In genomic region chr3:130860315-130860714, GRCm38 (mm10) we compare ENCODE assay signal across 16 mouse cellular contexts.
DNase-seq lines count a peak whose midpoint lies in the region; ATAC-seq and TF ChIP-seq lines count a peak whose summit lies in the region.
"Had no signal": no experiment of that assay in that cellular context is flagged by ENCODE, and none has a peak within 500 bp of the region (broad histone marks: within the 10 kb centered on the region; RNA-seq: fewer than 3 reads in every experiment).

No protein-coding gene starts in this region.

- peak; percentile 92 for ATAC-seq in lung, embryonic 14.5 days (ENCODE audit: insufficient read depth)
- peak; percentile 56 for ATAC-seq in lung, postnatal 0 days
- ATAC-seq in forebrain, embryonic 16.5 days: no peak
- no peak for ATAC-seq in midbrain, embryonic 14.5 days (ENCODE audit: low FRiP score, low TSS enrichment)
- ATAC-seq: forebrain, embryonic 13.5 days had no signal

- no peak overlapping the region for H3K4me2 ChIP-seq in lung, embryonic 14.5 days
- no peak overlapping the region for H3K4me2 ChIP-seq in lung, postnatal 0 days (replicated peaks; ENCODE audit: low read depth, low read length)
- H3K4me2 ChIP-seq in forebrain, embryonic 16.5 days (ENCODE audit: low read length): no peak overlapping the region
- no peak overlapping the region for H3K4me2 ChIP-seq in midbrain, embryonic 14.5 days (ENCODE audit: low read length)
- H3K4me2 ChIP-seq: embryonic facial prominence, embryonic 13.5 days; forebrain, embryonic 13.5 days; heart, embryonic 12.5 days; hindbrain, embryonic 14.5 days had no signal

- H3K36me3 ChIP-seq in lung, embryonic 14.5 days (ENCODE audit: insufficient read depth): no peaks in the 10 kb centered on the region
- H3K36me3 ChIP-seq in lung, postnatal 0 days (ENCODE audit: insufficient read depth, low read length): no peaks in the 10 kb centered on the region
- no peaks in the 10 kb centered on the region for H3K36me3 ChIP-seq in forebrain, embryonic 16.5 days (ENCODE audit: control insufficient read depth, insufficient read depth)
- H3K36me3 ChIP-seq in midbrain, embryonic 14.5 days (ENCODE audit: control insufficient read depth, insufficient read depth, low read length): no peaks in the 10 kb centered on the region
- H3K36me3 ChIP-seq: embryonic facial prominence, embryonic 13.5 days; heart, embryonic 12.5 days; hindbrain, embryonic 10.5 days had no signal

- no peak overlapping the region for H3K27ac ChIP-seq in lung, embryonic 14.5 days (ENCODE audit: low read depth)
- H3K27ac ChIP-seq in lung, postnatal 0 days (ENCODE audit: low read length): no peak overlapping the region
- H3K27ac ChIP-seq in forebrain, embryonic 16.5 days (ENCODE audit: low read length): no peak overlapping the region
- H3K27ac ChIP-seq in midbrain, embryonic 14.5 days (replicated peaks; ENCODE audit: low read depth, low read length): no peak overlapping the region
- H3K27ac ChIP-seq: embryonic facial prominence, embryonic 13.5 days; forebrain, embryonic 13.5 days; gastrocnemius, adult 2 months; hindbrain, embryonic 10.5 days; hindbrain, embryonic 14.5 days had no signal

- no peak for TF ChIP-seq CTCF in lung, embryonic 14.5 days (IDR thresholded peaks at IDR 0.05; ENCODE audit: low read depth)
- no peak for TF ChIP-seq CTCF in lung, adult 2 months (IDR thresholded peaks at IDR 0.05; ENCODE audit: insufficient read depth, low read length)
- TF ChIP-seq CTCF in lung, postnatal 0 days (IDR thresholded peaks at IDR 0.05): no peak

- H3K27me3 ChIP-seq in lung, embryonic 14.5 days (ENCODE audit: insufficient read depth, low read length): no peaks in the 10 kb centered on the region
- no peaks in the 10 kb centered on the region for H3K27me3 ChIP-seq in lung, postnatal 0 days (replicated peaks; ENCODE audit: insufficient read depth, low read length)
- no peaks in the 10 kb centered on the region for H3K27me3 ChIP-seq in forebrain, embryonic 16.5 days (replicated peaks; ENCODE audit: control insufficient read depth, insufficient read depth, low read length)
- H3K27me3 ChIP-seq in midbrain, embryonic 14.5 days (ENCODE audit: control insufficient read depth, insufficient read depth, low read length): no peaks in the 10 kb centered on the region
- H3K27me3 ChIP-seq: embryonic facial prominence, embryonic 13.5 days; forebrain, embryonic 13.5 days; heart, embryonic 12.5 days had no signal

- no peaks in the 10 kb centered on the region for H3K4me1 ChIP-seq in lung, embryonic 14.5 days (ENCODE audit: insufficient read depth)
- H3K4me1 ChIP-seq in lung, adult 2 months (ENCODE audit: control insufficient read depth, insufficient read depth, low read length): no peaks in the 10 kb centered on the region
- H3K4me1 ChIP-seq in lung, postnatal 0 days (ENCODE audit: insufficient read depth, low read depth, low read length): no peaks in the 10 kb centered on the region
- H3K4me1 ChIP-seq in forebrain, embryonic 16.5 days (replicated peaks; ENCODE audit: control insufficient read depth, insufficient read depth, low read length): no peaks in the 10 kb centered on the region
- no peaks in the 10 kb centered on the region for H3K4me1 ChIP-seq in midbrain, embryonic 14.5 days (ENCODE audit: control insufficient read depth, insufficient read depth, low read length)
- H3K4me1 ChIP-seq: forebrain, embryonic 13.5 days; heart, embryonic 12.5 days had no signal

- no peak overlapping the region for H3K9ac ChIP-seq in lung, embryonic 14.5 days
- no peak overlapping the region for H3K9ac ChIP-seq in lung, postnatal 0 days (replicated peaks; ENCODE audit: low read depth)
- no peak overlapping the region for H3K9ac ChIP-seq in forebrain, embryonic 16.5 days (replicated peaks; ENCODE audit: low read depth, low read length)
- no peak overlapping the region for H3K9ac ChIP-seq in midbrain, embryonic 14.5 days (replicated peaks; ENCODE audit: low read length)
- H3K9ac ChIP-seq: embryonic facial prominence, embryonic 13.5 days; forebrain, embryonic 13.5 days; heart, embryonic 12.5 days; hindbrain, embryonic 14.5 days had no signal

- TF ChIP-seq POLR2A in lung, adult 2 months (IDR thresholded peaks at IDR 0.05; ENCODE audit: borderline replicate concordance, extremely low read depth, low read depth, low read length): no peak

- TF ChIP-seq EP300 in lung, postnatal 0 days (IDR thresholded peaks at IDR 0.05): 0 out of 2 replicates have a peak, but pooled peaks have one; percentile 19

- DNase-seq in lung, embryonic 14.5 days: peak; percentile 93
- DNase-seq in lung, adult 2 months: no peak
- DNase-seq in lung, postnatal 0 days (ENCODE audit: low spot score): peak; percentile 60
- peak; percentile 64 for DNase-seq in lung, postnatal 36 days
- no peak for DNase-seq in midbrain, embryonic 14.5 days
- DNase-seq: adrenal gland, adult 8-10 months; adrenal gland, postnatal 36 days; cerebellum, adult 2 months; gastrocnemius, adult 2 months; gastrocnemius, postnatal 25 days had no signal

- no peaks in the 10 kb centered on the region for H3K9me3 ChIP-seq in lung, embryonic 14.5 days (ENCODE audit: low read depth, low read length)
- no peaks in the 10 kb centered on the region for H3K9me3 ChIP-seq in lung, postnatal 0 days (ENCODE audit: low read length)
- no peaks in the 10 kb centered on the region for H3K9me3 ChIP-seq in forebrain, embryonic 16.5 days (ENCODE audit: control insufficient read depth, low read length)
- H3K9me3 ChIP-seq in midbrain, embryonic 14.5 days (ENCODE audit: control insufficient read depth, low read length): no peaks in the 10 kb centered on the region
- H3K9me3 ChIP-seq: embryonic facial prominence, embryonic 13.5 days; forebrain, embryonic 13.5 days; heart, embryonic 12.5 days; hindbrain, embryonic 10.5 days had no signal

- no peak overlapping the region for H3K4me3 ChIP-seq in lung, embryonic 14.5 days (ENCODE audit: low read depth, low read length)
- H3K4me3 ChIP-seq in lung, adult 2 months (replicated peaks; ENCODE audit: extremely low read depth, low read depth, low read length): no peak overlapping the region
- H3K4me3 ChIP-seq in lung, postnatal 0 days (ENCODE audit: low read depth, low read length): no peak overlapping the region
- no peak overlapping the region for H3K4me3 ChIP-seq in forebrain, embryonic 16.5 days (replicated peaks; ENCODE audit: low read length)
- no peak overlapping the region for H3K4me3 ChIP-seq in midbrain, embryonic 14.5 days (replicated peaks; ENCODE audit: low read depth, low read length)
- H3K4me3 ChIP-seq: embryonic facial prominence, embryonic 13.5 days; forebrain, embryonic 13.5 days; gastrocnemius, adult 2 months; heart, embryonic 12.5 days; hindbrain, embryonic 10.5 days had no signal

- WGBS in lung, embryonic 14.5 days: 49% methylated on average over 5 of the region's 5 CpGs
- WGBS in lung, adult 2 months: 62% methylated on average over 5 of the region's 5 CpGs
- WGBS in lung, postnatal 0 days: 55% methylated on average over 5 of the region's 5 CpGs
- 91% methylated on average over 5 of the region's 5 CpGs for WGBS in forebrain, embryonic 16.5 days
- WGBS in midbrain, embryonic 14.5 days: 88% methylated on average over 5 of the region's 5 CpGs

Comparison
In these comparisons a context has a peak if more than half of its experiments do, and no peak if none do; other contexts are left out.
1. DNase-seq: peak in lung, embryonic 14.5 days (single experiment), lung, postnatal 0 days (single experiment) and lung, postnatal 36 days (single experiment); none in lung, adult 2 months (single experiment) and midbrain, embryonic 14.5 days (single experiment).
2. ATAC-seq: peak in lung, embryonic 14.5 days (single experiment) and lung, postnatal 0 days (single experiment); none in forebrain, embryonic 16.5 days (single experiment) and midbrain, embryonic 14.5 days (single experiment).